Mouse (Mus musculus): ENCODE measurements around the gene Tnni1. TPM values are rescaled to one million over a fixed set of nuclear protein-coding genes. Genes with fewer than 3 reads are reported as not detected.

The Tnni1 gene
- polyA plus RNA-seq, 1 experiment from 2014 or later, result 297 TPM

DNA sequence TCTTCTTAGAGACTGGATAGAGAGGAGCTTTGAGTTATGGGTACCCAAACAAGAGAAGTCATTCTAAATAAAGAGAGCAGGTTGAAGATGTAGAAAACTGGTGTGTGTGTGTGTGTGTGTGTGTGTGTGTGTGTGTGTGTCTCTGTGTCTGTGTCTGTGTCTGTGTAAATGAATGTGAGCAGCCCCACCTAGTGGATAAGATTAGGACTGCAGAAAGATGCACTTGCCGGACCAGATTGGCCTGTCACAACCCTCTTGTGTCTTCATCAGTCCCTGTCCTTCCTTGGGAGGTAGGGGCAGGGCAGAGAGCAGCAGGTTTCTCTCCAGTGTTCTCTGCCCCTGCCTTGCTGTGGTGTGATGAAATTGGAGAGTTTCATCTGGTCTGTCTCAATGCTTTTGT lies 49.7 kb downstream of the Tnni1 start:
- ATAC-seq (ENCODE audit: insufficient number of reproducible peaks, low FRiP score, low TSS enrichment, low read depth), result no peak
- no peak overlapping the region for H3K4me3 ChIP-seq (replicated peaks)

DNA sequence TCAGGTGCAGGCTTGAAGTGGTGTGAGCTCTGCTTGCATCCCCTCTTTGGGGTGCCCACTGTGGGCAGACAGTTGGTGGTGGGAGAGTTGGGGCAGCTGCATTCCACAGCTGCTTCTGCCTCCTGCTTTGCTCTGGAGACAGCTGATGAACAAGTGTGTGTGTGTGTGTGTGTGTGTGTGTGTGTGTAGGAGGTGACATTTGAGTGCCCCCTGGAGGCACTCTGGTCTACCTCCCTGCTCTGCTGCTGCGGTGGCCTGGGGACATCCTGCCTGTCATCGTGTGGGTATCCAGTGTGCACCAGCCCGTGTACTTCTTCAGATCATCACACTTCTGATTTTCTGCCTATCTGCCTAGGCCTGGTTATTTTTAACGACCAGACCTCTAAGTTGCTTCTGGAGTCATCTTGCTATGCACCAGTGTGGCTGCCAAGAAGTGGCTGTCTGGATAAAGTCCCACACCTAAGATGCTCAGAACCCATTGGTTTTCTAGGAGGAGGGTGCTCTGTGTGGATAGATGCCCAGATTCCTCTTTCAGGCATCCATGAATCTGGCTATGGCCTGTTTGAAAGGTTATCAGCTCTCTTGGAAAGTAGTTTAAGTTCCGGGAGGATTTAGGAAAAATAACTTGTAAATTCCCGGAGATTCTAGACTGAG lies 55.1 kb downstream of the Tnni1 start:
- ATAC-seq (ENCODE audit: insufficient number of reproducible peaks, low FRiP score, low TSS enrichment, low read depth), result no peak
- 52% methylated on average over 6 of the region's 6 CpGs for WGBS

More for the DNA sequence above, 49.7 kb downstream of the Tnni1 start:
- H3K27ac ChIP-seq (replicated peaks), result no peak overlapping the region
- no peak overlapping the region for H3K4me2 ChIP-seq (replicated peaks)
- no peak overlapping the region for H3K9ac ChIP-seq
- WGBS, result 19% methylated on average over 1 of the region's 1 CpGs
- 0 out of 2 replicates have a peak, but pooled peaks cover under 1% of the 10 kb centered on the region for H3K4me1 ChIP-seq
- no peaks in the 10 kb centered on the region for H3K27me3 ChIP-seq
- H3K36me3 ChIP-seq, result no peaks in the 10 kb centered on the region; the same call in 1 of the 2 replicates
- no peaks in the 10 kb centered on the region for H3K9me3 ChIP-seq (replicated peaks)

DNA sequence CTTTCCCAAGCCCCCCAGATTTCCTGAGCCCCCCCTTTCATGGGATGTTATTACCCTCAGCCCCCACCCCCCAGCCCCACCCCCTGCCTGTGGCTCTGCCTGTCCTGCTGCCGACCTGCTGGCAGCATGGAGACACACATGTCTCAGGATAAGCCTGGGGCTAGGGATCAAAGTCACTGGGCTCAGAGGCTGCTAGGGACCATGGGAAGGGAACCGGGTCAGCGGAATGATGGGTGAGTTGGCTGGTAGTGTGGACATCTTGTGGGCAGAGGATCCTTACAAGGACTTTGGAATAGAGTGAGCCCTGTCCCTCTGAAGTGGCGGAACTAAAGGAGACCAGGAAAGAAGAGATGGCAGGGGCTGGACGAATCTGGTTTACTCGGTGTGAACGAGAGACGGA lies 55.7 kb downstream of the Tnni1 start:
- 57% methylated on average over 8 of the region's 8 CpGs for WGBS
- Histone ChIP-seq H3K4me1 (0 out of 2 replicates have a peak, but pooled peaks cover 4% of the 10 kb centered on the region), H3K27me3 (no peaks in the 10 kb centered on the region), H3K9me3 (replicated peaks) (no peaks in the 10 kb centered on the region), H3K9ac (no peak overlapping the region), H3K4me2 (replicated peaks) (no peak overlapping the region), H3K4me3 (replicated peaks) (no peak overlapping the region), H3K36me3 (no peaks in the 10 kb centered on the region), H3K27ac (replicated peaks) (no peak overlapping the region)
- ATAC-seq (ENCODE audit: insufficient number of reproducible peaks, low FRiP score, low TSS enrichment, low read depth), result no peak

More for the DNA sequence above, 55.1 kb downstream of the Tnni1 start:
- no peaks in the 10 kb centered on the region for H3K27me3 ChIP-seq
- no peak overlapping the region for H3K9ac ChIP-seq
- H3K27ac ChIP-seq (replicated peaks), result no peak overlapping the region
- 0 out of 2 replicates have a peak, but pooled peaks cover 4% of the 10 kb centered on the region for H3K4me1 ChIP-seq
- H3K4me2 ChIP-seq (replicated peaks), result no peak overlapping the region
- H3K36me3 ChIP-seq, result no peaks in the 10 kb centered on the region; the same call in 1 of the 2 replicates
- no peaks in the 10 kb centered on the region for H3K9me3 ChIP-seq (replicated peaks)
- no peak overlapping the region for H3K4me3 ChIP-seq (replicated peaks)

DNA sequence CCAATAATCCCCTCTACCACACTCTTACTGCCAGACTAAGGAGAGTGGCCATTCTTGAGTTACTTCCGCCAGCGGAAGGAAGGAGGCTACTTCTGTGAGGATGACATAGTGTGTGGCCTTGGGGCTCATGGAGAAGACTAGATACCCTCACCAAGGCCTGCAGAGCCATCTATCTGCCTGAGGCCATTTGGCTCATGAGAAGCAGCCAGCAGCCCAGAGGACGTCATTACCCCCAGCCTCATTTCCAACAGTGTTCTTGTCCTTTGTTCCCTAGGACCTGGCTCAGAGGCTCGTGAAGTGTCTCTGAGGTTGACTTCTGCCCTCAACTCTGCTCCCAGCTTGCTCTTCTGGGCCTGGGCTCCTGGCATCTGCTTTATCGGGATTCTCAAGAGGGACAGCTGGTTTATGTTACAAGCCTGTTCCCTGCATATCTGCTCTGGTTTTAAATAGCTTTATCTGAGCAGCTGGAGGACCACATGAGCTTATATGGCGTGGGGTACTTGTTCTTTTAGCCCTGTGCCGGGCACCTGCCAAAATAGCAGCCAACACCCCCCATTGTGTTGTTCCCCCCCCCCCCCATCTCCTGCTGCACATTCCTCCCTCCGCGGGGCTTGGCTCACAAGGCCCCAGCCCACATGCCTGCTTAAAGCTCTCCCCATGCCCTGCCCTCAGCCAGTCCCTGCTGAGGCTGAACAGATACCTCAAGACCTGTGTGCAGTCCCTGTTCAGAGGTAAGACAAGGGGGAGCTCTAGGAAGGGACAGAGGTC lies 56.7 kb downstream of the Tnni1 start, which contains the start of gene Tnnt2:
Gene Tnnt2 (plus strand): TSS at position 639 of the 768 bp plus-strand sequence.
- WGBS, result 35% methylated on average over 9 of the region's 9 CpGs
- Histone ChIP-seq H3K4me3 (replicated peaks) (no peak within 1 kb of the TSS; the same call in 1 of the 2 replicates), H3K27ac (replicated peaks) (peak within 1 kb of the TSS; percentile 17; the same call in 1 of the 2 replicates), H3K4me2 (replicated peaks) (no peak within 1 kb of the TSS), H3K9ac (no peak within 1 kb of the TSS), H3K4me1 (0 out of 2 replicates have a peak, but pooled peaks cover 4% of the 10 kb centered on the region), H3K9me3 (replicated peaks) (no peaks in the 10 kb centered on the region), H3K27me3 (no peaks in the 10 kb centered on the region), H3K36me3 (no peaks in the 10 kb centered on the region)
- ATAC-seq (ENCODE audit: insufficient number of reproducible peaks, low FRiP score, low TSS enrichment, low read depth), result peak; percentile 16; the same call in 1 of the 2 replicates

DNA sequence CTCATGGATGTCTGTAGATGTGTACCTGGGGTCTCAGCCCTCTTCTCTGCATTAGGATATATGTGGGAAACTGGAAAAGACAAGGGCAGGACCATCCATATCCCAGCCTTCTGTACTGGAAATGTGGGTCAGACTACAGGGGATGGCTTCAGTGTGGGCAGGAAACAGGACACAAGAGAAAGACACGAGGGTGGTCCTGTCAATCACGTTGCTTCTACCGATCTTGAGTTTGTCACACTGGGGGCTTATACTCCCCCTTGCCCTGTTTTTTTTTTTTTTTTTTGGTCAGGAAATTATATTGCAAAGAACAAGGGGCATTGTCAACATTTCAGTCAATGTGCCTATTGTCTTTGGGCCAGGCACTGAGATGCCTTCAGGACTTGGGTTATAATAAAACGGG lies 59.4 kb downstream of the Tnni1 start:
- 49% methylated on average over 4 of the region's 4 CpGs for WGBS

DNA sequence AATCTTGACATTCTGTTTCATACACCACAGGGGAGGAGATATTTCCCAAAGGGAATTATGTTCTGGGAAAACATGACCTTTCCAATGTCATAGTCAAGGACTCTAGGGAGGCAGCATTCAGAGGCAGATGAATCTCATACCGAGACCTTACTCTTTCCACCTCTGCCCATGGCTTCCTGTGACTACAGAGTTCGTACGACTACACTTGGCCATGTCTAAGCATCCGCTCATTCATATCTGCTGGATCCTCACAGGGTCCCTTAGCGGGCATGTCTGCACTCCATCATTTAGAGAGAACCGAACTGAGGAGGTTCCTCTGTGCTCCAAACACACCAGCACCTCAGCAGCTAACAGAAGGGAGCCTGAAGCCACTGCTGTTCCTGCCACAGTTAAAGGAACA lies 59.8 kb downstream of the Tnni1 start:
- ATAC-seq (ENCODE audit: insufficient number of reproducible peaks, low FRiP score, low TSS enrichment, low read depth), result no peak
- Histone ChIP-seq H3K27ac (replicated peaks) (no peak overlapping the region), H3K27me3 (no peaks in the 10 kb centered on the region), H3K4me2 (replicated peaks) (no peak overlapping the region), H3K4me1 (0 out of 2 replicates have a peak, but pooled peaks cover 2% of the 10 kb centered on the region), H3K36me3 (no peaks in the 10 kb centered on the region), H3K4me3 (replicated peaks) (no peak overlapping the region), H3K9me3 (replicated peaks) (no peaks in the 10 kb centered on the region), H3K9ac (no peak overlapping the region)
- WGBS, result 88% methylated on average over 6 of the region's 6 CpGs

More for the DNA sequence above, 59.4 kb downstream of the Tnni1 start:
- no peaks in the 10 kb centered on the region for H3K9me3 ChIP-seq (replicated peaks)
- H3K9ac ChIP-seq, result no peak overlapping the region
- no peak overlapping the region; the same call in 1 of the 2 replicates for H3K4me2 ChIP-seq (replicated peaks)
- H3K4me3 ChIP-seq (replicated peaks), result no peak overlapping the region
- ATAC-seq (ENCODE audit: insufficient number of reproducible peaks, low FRiP score, low TSS enrichment, low read depth), result no peak
- H3K27ac ChIP-seq (replicated peaks), result no peak overlapping the region
- H3K36me3 ChIP-seq, result no peaks in the 10 kb centered on the region
- H3K4me1 ChIP-seq, result 0 out of 2 replicates have a peak, but pooled peaks cover 4% of the 10 kb centered on the region
- H3K27me3 ChIP-seq, result no peaks in the 10 kb centered on the region

DNA sequence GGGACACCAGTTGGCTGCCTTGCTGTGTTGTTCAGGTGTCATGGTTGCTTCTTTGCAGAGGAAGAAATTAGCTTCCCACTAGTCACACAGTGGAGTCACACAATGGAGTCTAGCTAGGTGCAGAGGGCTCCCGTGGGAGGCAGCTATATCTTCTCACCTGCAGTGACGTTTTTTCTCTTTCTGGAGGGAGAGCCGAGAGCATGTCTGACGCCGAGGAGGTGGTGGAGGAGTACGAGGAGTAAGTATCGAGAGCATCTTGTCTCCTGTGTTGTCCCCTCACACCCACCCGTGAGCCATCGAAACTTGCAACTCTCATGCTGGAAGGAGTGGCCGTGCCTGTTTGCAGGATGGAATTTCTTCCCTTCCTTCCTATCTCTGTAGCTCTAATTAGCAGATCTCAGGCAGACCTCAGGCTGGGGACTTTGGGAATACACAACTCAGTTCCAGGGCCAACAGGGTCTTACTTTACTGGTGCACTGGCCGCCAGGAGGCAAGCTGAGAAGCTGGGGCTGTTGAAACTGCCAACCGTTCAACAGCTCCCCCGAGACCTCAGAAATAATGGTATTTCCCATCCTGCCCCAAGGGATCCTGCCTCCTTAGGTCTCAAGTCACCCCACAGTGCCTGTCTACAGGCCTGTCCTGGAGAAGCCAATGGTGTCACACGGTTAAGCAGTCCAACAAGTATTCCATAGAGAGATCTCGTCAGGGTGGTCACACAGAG lies 61.6 kb downstream of the Tnni1 start:
- Histone ChIP-seq H3K27me3 (no peaks in the 10 kb centered on the region), H3K27ac (replicated peaks) (no peak overlapping the region), H3K9me3 (replicated peaks) (no peaks in the 10 kb centered on the region), H3K4me3 (replicated peaks) (no peak overlapping the region), H3K9ac (no peak overlapping the region), H3K4me1 (0 out of 2 replicates have a peak, but pooled peaks cover 4% of the 10 kb centered on the region), H3K36me3 (no peaks in the 10 kb centered on the region), H3K4me2 (replicated peaks) (no peak overlapping the region)
- WGBS, result 53% methylated on average over 15 of the region's 15 CpGs
- ATAC-seq (ENCODE audit: insufficient number of reproducible peaks, low FRiP score, low TSS enrichment, low read depth), result no peak

DNA sequence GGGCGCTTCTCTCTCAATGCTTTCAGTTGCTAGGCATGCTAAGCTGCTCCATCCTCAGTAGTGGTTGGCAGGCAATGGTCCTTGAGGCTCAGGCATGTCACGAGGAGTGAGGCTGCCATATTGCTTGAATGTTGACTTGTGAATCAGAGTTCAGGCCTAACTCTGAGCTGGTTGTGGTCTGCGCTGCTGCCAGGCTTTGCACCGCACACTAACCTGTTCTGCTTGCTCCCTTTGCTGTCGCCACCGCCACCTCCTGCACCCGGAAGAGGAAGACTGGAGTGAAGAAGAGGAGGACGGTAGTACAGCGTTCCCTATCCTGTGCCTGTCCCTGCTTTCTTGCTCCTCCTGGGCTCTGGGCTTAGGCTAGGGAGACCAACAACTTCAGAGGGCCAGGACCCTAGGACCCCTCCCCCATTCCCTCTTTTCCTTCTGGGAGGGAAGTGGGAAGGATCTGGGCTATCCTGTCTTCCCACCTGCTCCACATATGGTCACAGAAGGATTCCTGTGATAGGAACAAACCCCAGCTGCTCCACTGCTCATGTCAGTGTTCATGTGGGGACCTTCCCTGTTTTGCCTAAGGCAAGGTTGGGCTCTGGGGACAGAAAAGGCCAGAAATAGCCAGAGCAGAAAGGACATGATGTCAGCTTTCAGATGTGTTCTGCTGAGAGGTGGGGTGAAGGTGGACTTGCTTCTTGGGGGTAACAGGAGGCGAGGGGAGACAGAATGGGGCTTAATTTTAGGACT lies 64.5 kb downstream of the Tnni1 start:
- H3K9me3 ChIP-seq (replicated peaks), result no peaks in the 10 kb centered on the region
- H3K4me3 ChIP-seq (replicated peaks), result no peak overlapping the region
- 0 out of 2 replicates have a peak, but pooled peaks cover 4% of the 10 kb centered on the region for H3K4me1 ChIP-seq
- no peaks in the 10 kb centered on the region for H3K36me3 ChIP-seq
- no peak overlapping the region for H3K4me2 ChIP-seq (replicated peaks)
- H3K27ac ChIP-seq (replicated peaks), result no peak overlapping the region
- no peaks in the 10 kb centered on the region for H3K27me3 ChIP-seq
- no peak for ATAC-seq (ENCODE audit: insufficient number of reproducible peaks, low FRiP score, low TSS enrichment, low read depth)
- WGBS, result 83% methylated on average over 10 of the region's 10 CpGs
- no peak overlapping the region for H3K9ac ChIP-seq

DNA sequence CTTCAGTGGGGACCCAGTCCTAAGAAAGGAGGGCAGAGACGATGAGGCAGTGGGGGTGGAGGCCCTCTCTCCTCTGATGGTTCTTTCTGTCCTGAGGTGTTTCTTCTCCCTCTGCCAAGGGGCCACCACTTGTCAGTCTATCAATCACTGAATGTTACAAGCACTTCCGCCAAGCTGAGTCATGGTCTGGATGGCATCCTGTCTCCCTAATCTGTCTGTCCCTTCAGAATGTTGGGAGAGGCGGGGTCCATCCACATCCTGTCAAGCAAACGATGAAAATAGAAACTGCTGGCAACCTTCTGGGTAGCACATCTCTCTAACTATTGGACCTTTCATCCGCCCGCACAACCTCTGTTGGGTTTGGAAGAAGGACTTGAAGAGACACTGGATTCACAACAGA lies 65.2 kb downstream of the Tnni1 start:
- H3K36me3 ChIP-seq, result no peaks in the 10 kb centered on the region
- WGBS, result 60% methylated on average over 6 of the region's 6 CpGs
- ATAC-seq (ENCODE audit: insufficient number of reproducible peaks, low FRiP score, low TSS enrichment, low read depth), result no peak
- H3K9ac ChIP-seq, result no peak overlapping the region
- no peak overlapping the region for H3K4me3 ChIP-seq (replicated peaks)
- H3K4me2 ChIP-seq (replicated peaks), result no peak overlapping the region
- no peaks in the 10 kb centered on the region for H3K9me3 ChIP-seq (replicated peaks)
- 0 out of 2 replicates have a peak, but pooled peaks cover 4% of the 10 kb centered on the region for H3K4me1 ChIP-seq
- H3K27me3 ChIP-seq, result no peaks in the 10 kb centered on the region
- no peak overlapping the region for H3K27ac ChIP-seq (replicated peaks)

DNA sequence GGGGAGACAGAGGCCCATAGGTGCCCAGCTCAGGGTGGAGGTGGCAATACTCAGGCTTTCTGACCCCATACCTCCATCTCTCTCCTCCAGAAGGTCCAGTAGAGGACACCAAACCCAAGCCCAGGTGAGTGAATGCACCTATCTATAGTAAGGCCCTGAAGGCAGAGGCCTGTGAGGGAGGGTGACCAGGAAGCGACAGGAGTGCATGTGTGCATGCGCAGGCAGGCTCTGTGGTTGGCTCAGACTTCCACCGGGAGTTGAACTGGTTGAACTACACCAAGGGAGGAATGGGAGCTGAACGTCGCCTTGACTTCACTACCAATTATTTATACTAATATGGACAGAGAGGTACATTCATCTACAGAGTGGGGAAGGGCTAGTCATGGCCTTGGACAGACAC lies 67.4 kb downstream of the Tnni1 start:
- H3K4me1 ChIP-seq, result 0 out of 2 replicates have a peak, but pooled peaks cover 4% of the 10 kb centered on the region
- H3K27me3 ChIP-seq, result no peaks in the 10 kb centered on the region
- no peak overlapping the region for H3K4me2 ChIP-seq (replicated peaks)
- H3K27ac ChIP-seq (replicated peaks), result no peak overlapping the region
- H3K9ac ChIP-seq, result no peak overlapping the region
- 69% methylated on average over 5 of the region's 5 CpGs for WGBS
- H3K4me3 ChIP-seq (replicated peaks), result no peak overlapping the region
- no peaks in the 10 kb centered on the region for H3K9me3 ChIP-seq (replicated peaks)
- no peaks in the 10 kb centered on the region for H3K36me3 ChIP-seq
- ATAC-seq (ENCODE audit: insufficient number of reproducible peaks, low FRiP score, low TSS enrichment, low read depth), result no peak

All from embryonic facial prominence, embryonic 15.5 days (tissue).